Mouse (Mus musculus) granulocyte monocyte progenitor cell, adult 5-6 weeks (primary cell): ENCODE data around the gene Schip1. TPM values are rescaled to one million over a fixed set of nuclear protein-coding genes. Genes with fewer than 3 reads are reported as not detected.

Experiments used
- total RNA-seq, 2 experiments: library from RNA; stranded (forward) in 1 of 2; stranded (reverse) in 1 of 2; fragments of 200-712, 200-1000 nt in 1 of 2; fragments of >200 nt in 1 of 2; fragmentation: Nextera tagmentation in 1 of 2; gene quantifications; 2 replicates each; pipeline ENCODE4 v1.2.3; 2014 to 2017

Gene Schip1
- total RNA-seq, 2 experiments from 2014 or later: 2.5 to 5.2 TPM

Other genes starting within 250 kb of the Schip1 start
- not detected in 2 replicates for gene Iqcj, start 172.6 kb upstream of the Schip1 start, total RNA-seq (2014; fragmentation: Nextera tagmentation)
- gene Iqcj, start 172.6 kb upstream of the Schip1 start, total RNA-seq (2017): not detected in 2 replicates
- not detected in 2 replicates for gene Iqschfp, start 172.6 kb upstream of the Schip1 start, total RNA-seq (2014; fragmentation: Nextera tagmentation)
- gene Iqschfp, start 172.6 kb upstream of the Schip1 start, total RNA-seq (2017): not detected in 2 replicates